Mouse (Mus musculus) liver, postnatal 0 days (tissue): ENCODE results near the gene Atox1. TPM values are rescaled to one million over a fixed set of nuclear protein-coding genes. Genes with fewer than 3 reads are reported as not detected.

Source experiments
- ATAC-seq: fragments of 200-750 bp; cut with Nextera tagmentation; 2 replicates; pipeline ENCODE4 v1.8.0; 2017; ENCODE audit warnings: mild to moderate bottlenecking, moderate library complexity
- DNase-seq: peaks from one replicate; pipeline ENCODE4 v3.0.0-alpha.2; 2016
- H3K27ac ChIP-seq: fragments of 300-500 bp; sonication (generic); 2 replicates; pipeline ENCODE4 v1.5.1; 2014; ENCODE audit warnings: antibody characterized with exemption, moderate library complexity, mild to moderate bottlenecking, low read depth
- H3K27me3 ChIP-seq: fragments of 300-500 bp; sonication (generic); 2 replicates; pipeline ENCODE4 v1.6.1; 2014; ENCODE audit warnings: low read length, control low read depth, mixed read lengths; ENCODE audit not compliant: insufficient read depth
- H3K36me3 ChIP-seq: fragments of 300-500 bp; sonication (generic); replicated peaks from 2 replicates; pipeline ENCODE4 v1.6.1; 2014; ENCODE audit warnings: mild to moderate bottlenecking, control low read depth, low read length, moderate library complexity, mixed read lengths; ENCODE audit not compliant: insufficient read depth
- H3K4me1 ChIP-seq: fragments of 300-500 bp; sonication (generic); 2 replicates; pipeline ENCODE4 v1.6.1; 2014; ENCODE audit warnings: antibody characterized with exemption, mild to moderate bottlenecking, control low read depth; ENCODE audit not compliant: insufficient read depth
- H3K4me2 ChIP-seq: fragments of 300-500 bp; sonication (generic); 2 replicates; pipeline ENCODE4 v1.6.1; 2014; ENCODE audit warnings: low read depth, mild to moderate bottlenecking, low read length, moderate library complexity, mixed read lengths
- H3K4me3 ChIP-seq: fragments of 300-500 bp; sonication (generic); 2 replicates; pipeline ENCODE4 v1.5.1; 2014; ENCODE audit warnings: low read depth, low read length
- H3K9ac ChIP-seq: fragments of 300-500 bp; sonication (generic); replicated peaks from 2 replicates; pipeline ENCODE4 v1.6.1; 2014; ENCODE audit warnings: mild to moderate bottlenecking, moderate library complexity
- H3K9me3 ChIP-seq: fragments of 300-500 bp; sonication (generic); 2 replicates; pipeline ENCODE4 v1.6.1; 2016; ENCODE audit warnings: mild to moderate bottlenecking, control low read depth, low read length, mixed read lengths
- CTCF ChIP-seq: sonication (generic); IDR thresholded peaks from 2 replicates; pipeline ENCODE4 v1.5.1; 2016; ENCODE audit warnings: antibody characterized with exemption, low read depth
- EP300 ChIP-seq: IDR thresholded peaks from 2 replicates; pipeline ENCODE4 v1.6.1; 2016; ENCODE audit warnings: antibody characterized with exemption, low read depth, mild to moderate bottlenecking
- WGBS: fragments of 180-500 bp; shearing (Covaris S2); extraction: QIAGEN DNeasy Blood & Tissue Kit; methylation state at CpG from one replicate; pipeline ENCODE4 v1.1.7; 2014; ENCODE audit not compliant: insufficient replicate concordance; 5-methylcytosine and 5-hydroxymethylcytosine counted together
- polyA plus RNA-seq: library from polyadenylated mRNA; unstranded; fragments of >200 nt; fragmentation: Nextera tagmentation; extraction: Ambion mirVana; gene quantifications from 2 replicates; pipeline ENCODE4 v1.2.1, GENCODE M21; 2015

The Atox1 gene
- polyA plus RNA-seq, 1 experiment from 2014 or later: 271 TPM

- Histone ChIP-seq H3K9ac (peak overlapping the region; percentile 73), H3K36me3 (no peaks in the 10 kb centered on the region), H3K9me3 (no peaks in the 10 kb centered on the region), H3K4me3 (peak overlapping the region; percentile 69), H3K4me2 (peak overlapping the region; percentile 85), H3K27me3 (no peaks in the 10 kb centered on the region), H3K27ac (peak overlapping the region; percentile 91), H3K4me1 (peaks cover 32% of the 10 kb centered on the region)
- WGBS: 34% methylated on average over 3 of the region's 3 CpGs
- TF ChIP-seq CTCF: no peak
- no peak for TF ChIP-seq EP300
- no peak for DNase-seq
- no peak for ATAC-seq
Observed at GRCm38 (mm10) chr11:55459850-55460558, 1.0 kb downstream of the Atox1 start.

- peak; percentile 18 for ATAC-seq
- H3K9ac ChIP-seq: no peak overlapping the region
- no peaks in the 10 kb centered on the region for H3K36me3 ChIP-seq
- H3K27ac ChIP-seq: peak overlapping the region; percentile 62
- no peak overlapping the region for H3K4me2 ChIP-seq
- TF ChIP-seq CTCF (no peak), EP300 (no peak)
- peaks cover 32% of the 10 kb centered on the region for H3K4me1 ChIP-seq
- no peaks in the 10 kb centered on the region for H3K27me3 ChIP-seq
- 45% methylated on average over 4 of the region's 4 CpGs for WGBS
- peak; percentile 66 for DNase-seq
- no peaks in the 10 kb centered on the region for H3K9me3 ChIP-seq
- no peak overlapping the region for H3K4me3 ChIP-seq
Observed at GRCm38 (mm10) chr11:55458501-55458900, 2.5 kb downstream of the Atox1 start.

GRCm38 (mm10) chr11:55455166-55455565, 5.9 kb downstream of the Atox1 start:
- no peak for TF ChIP-seq EP300
- DNase-seq: no peak
- H3K9me3 ChIP-seq: no peaks in the 10 kb centered on the region
- peaks cover 10% of the 10 kb centered on the region for H3K36me3 ChIP-seq
- no peak overlapping the region for H3K4me2 ChIP-seq
- peak; percentile 76 for ATAC-seq
- WGBS: 36% methylated on average over 2 of the region's 2 CpGs
- no peak overlapping the region for H3K4me3 ChIP-seq
- H3K9ac ChIP-seq: no peak overlapping the region
- no peaks in the 10 kb centered on the region for H3K27me3 ChIP-seq
- H3K27ac ChIP-seq: no peak overlapping the region
- peaks cover 24% of the 10 kb centered on the region for H3K4me1 ChIP-seq

- Histone ChIP-seq H3K4me3 (no peak overlapping the region), H3K4me1 (peaks cover 13% of the 10 kb centered on the region), H3K36me3 (peaks cover 20% of the 10 kb centered on the region), H3K27me3 (no peaks in the 10 kb centered on the region), H3K4me2 (no peak overlapping the region), H3K9ac (no peak overlapping the region), H3K27ac (no peak overlapping the region), H3K9me3 (no peaks in the 10 kb centered on the region)
- 77% methylated on average over 4 of the region's 4 CpGs for WGBS
- DNase-seq: no peak
- no peak for TF ChIP-seq CTCF
- TF ChIP-seq EP300: no peak
- no peak for ATAC-seq
Observed at GRCm38 (mm10) chr11:55453640-55454039, 7.4 kb downstream of the Atox1 start.

GRCm38 (mm10) chr11:55450311-55450710, 10.7 kb downstream of the Atox1 start:
- no peak overlapping the region for H3K9ac ChIP-seq
- H3K4me3 ChIP-seq: no peak overlapping the region
- H3K27me3 ChIP-seq: no peaks in the 10 kb centered on the region
- H3K36me3 ChIP-seq: peaks cover 29% of the 10 kb centered on the region
- DNase-seq (no peak), ATAC-seq (no peak)
- H3K4me2 ChIP-seq: no peak overlapping the region
- H3K4me1 ChIP-seq: no peaks in the 10 kb centered on the region
- H3K9me3 ChIP-seq: no peaks in the 10 kb centered on the region
- no peak overlapping the region for H3K27ac ChIP-seq
- WGBS: 63% methylated on average over 4 of the region's 4 CpGs
- TF ChIP-seq CTCF (no peak), EP300 (no peak)

GRCm38 (mm10) chr11:55449531-55449930, 11.5 kb downstream of the Atox1 start:
- Histone ChIP-seq H3K4me1 (no peaks in the 10 kb centered on the region), H3K27me3 (no peaks in the 10 kb centered on the region), H3K4me2 (no peak overlapping the region), H3K9ac (no peak overlapping the region), H3K36me3 (peaks cover 34% of the 10 kb centered on the region), H3K9me3 (no peaks in the 10 kb centered on the region), H3K27ac (0 out of 2 replicates have a peak overlapping the region, but pooled peaks have one; percentile 12), H3K4me3 (no peak overlapping the region)
- DNase-seq (no peak), ATAC-seq (no peak)
- no peak for TF ChIP-seq CTCF
- no peak for TF ChIP-seq EP300
- 54% methylated on average over 7 of the region's 7 CpGs for WGBS
